Mouse (Mus musculus) cerebellum, adult 11-12 months (tissue): ENCODE measurements around the gene Atxn1.
A peak's percentile ranks its signal among the peaks of the same experiment; 100 is the strongest.

Source experiments
- DNase-seq: peaks from one replicate; pipeline ENCODE4 v3.0.0; 2022

Atxn1 gene

DNA sequence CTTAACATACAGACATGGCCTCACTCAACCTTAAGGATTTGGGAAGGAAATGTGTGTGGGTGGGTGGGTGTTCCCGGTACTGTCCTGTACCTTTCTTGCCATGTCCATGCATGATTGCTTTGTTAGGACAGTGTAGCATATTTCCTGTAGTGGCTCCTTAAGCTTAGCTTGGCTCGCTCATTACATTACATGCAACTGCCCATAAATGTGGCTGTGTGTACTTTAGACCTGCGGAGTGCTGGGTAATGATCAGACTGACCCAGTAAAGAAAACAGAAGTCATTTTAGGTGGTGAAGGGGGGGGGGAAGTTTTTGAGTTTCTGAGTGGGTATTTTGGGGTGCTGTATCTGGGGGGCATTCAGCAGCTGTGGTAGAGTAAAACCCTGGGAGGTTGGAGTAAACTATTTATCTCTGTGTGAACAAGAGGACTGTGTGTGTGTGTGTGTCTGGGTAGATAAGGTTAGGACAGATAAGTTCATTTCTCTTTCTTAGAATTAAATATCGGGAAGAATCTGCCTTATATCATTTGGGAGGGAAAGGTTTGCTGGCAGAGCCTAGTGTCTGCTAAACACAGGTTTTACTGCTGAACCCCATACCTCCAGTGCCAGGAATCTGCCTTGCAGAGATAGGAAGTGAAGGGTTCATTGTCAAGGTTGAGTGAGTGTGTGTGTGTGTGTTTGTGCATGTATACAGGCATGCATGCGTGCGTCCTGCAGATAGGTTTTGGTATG is 452.9 kb downstream of the Atxn1 start:
- no peak for DNase-seq

DNA sequence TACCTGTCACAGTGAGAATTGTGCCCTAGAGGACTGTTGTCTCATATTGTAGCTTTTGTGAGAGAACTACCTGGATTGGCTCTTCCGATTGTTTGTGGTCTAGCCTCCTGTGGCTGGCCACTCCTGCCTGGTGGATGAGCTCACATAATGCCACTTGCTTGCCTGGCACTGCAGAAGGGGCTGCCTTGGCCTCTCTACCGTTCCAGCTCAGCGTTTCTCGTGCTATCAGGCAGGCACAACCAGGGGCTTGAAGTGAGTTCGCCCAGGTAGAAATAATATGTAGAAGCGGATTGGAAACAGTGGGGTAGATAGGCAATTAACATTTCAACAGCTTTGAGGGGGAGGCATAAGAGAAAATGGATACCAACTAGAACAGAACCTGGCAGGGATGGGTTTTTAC is 455.4 kb downstream of the Atxn1 start:
- DNase-seq, result no peak

DNA sequence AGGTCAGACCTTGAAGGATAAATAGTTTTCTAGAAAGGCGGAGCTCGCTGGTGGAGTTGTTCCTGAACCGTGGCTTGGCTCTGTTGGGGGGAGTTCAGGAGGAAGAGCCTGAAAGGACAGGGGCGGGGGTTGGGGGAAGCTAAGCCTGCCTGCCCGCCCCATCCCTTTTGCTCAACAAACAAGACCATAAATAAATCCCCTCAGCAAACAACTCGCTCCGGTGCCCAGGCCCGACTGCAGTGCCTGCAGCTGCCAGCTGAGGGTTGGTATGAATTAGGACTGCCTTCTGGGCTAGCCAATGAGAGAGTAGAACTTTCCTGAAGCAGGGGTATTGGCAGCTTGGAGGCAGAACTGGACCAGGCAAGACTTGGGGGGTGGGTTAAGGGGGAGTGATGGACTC is 456.3 kb downstream of the Atxn1 start:
- peak; percentile 62 for DNase-seq

DNA sequence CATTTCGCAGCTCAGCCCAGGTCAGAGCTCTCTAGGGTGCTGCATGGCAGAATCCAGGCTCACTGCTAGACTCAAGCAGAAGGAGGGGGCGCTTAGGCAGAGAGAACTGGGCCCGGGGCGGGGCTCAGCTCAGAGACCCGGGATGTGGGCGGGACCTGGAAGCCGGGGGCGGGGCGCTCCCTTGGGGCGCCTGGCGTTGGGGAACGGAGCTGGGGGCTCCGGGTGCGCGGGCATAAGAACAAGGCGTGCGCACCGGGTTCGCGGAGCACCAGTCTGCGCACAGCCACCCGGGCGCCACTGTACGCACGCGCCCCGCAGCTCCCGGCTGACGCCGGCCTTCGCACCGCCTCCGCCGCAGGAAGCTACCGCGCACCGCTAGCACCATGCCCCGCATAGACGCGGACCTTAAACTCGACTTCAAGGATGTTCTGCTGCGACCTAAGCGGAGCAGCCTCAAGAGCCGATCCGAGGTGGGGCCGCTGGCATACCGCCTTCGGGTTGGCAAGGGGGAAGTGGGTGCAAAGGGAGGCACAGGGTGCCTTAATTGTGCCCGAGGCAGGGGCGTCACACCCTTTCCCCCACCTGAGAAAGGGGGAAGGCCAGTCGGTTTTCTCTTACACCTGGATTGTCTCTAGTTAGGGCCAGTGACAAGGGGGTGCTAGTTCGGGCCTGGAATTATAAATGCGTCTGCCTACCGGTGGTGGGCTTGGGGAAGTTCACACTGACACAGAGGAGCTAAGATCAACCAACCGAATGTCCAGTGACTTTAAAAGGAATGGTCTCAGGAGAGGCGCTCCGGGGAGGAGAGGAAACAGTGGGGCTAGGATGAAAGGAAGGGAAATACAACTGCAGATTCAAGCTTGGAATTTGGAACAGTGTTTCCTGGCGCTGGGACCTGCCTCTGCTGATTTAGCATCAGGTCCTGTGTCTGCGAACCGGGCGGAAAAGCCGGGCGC is 457.3 kb downstream of the Atxn1 start, which contains the start of gene Gmpr:
Gmpr (plus strand) TSS at position 171 of the 956 bp plus-strand sequence.
- DNase-seq, result peak; percentile 81

DNA sequence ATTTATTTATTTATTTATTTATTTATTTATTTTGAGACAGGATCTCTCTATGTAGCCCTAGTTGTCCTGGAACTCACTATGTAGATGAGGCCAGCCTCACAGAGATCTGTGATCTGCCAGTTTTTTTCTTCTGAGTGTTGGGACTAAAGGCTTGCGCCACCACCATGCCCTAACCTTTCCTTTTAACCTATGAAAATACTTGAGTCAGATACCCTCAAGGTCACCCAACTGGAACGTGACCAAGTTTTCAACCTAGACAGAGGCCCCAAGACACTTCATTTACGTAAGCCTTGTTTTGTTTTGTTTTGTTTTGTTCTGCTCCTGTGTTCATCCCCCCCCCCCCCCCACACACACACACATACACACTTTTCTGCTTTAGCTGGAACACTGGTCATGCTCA is 459.3 kb downstream of the Atxn1 start:
- no peak for DNase-seq

DNA sequence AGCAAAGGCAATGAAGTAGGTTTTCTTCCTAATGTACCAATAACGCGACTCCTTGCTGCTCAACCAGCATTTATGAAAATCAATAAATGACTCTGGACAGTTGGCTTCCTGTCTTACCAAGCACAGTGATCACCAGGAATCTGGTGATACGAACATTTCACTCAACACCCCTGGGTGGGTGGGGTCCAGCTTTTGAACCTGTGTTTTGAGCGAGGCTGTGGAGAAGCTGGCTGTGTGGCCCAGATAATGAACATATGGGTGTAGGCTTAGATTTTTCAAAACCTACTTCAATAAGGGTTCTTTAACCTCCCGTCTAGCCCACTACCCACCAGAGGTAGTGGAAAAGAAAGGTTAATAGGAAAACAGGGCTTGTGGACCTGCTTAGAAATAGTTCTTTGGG is 462.0 kb downstream of the Atxn1 start:
- no peak for DNase-seq

DNA sequence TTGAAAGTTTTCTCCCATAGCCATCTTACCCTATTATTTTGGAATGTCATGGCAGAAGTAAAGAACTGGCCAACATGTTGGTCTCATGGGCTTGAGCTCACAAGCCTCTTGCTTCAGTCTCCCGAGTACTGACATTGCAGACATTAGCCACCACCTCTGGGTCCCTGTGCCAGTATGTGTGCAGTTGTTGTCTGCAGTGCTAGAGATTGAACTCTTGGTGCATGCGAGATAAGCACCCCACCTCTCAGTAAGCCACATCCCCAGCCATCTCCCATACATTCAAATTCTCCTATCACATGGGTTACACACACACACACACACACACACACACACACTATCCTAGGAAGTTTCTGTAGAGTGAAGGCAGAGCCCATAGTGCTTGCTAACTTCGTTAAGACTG is 464.9 kb downstream of the Atxn1 start:
- no peak for DNase-seq
